Mouse (Mus musculus): Measurements from ENCODE around the gene Prl2c5. TPM values are rescaled to one million over a fixed set of nuclear protein-coding genes. Genes with fewer than 3 reads are reported as not detected.

Gene Prl2c5
- not detected in 2 replicates for polyA plus RNA-seq (2012; rRNA removed)

GRCm38 (mm10) chr13:13182415-13182814 lies at the start of gene Prl2c5:
TSS of gene Prl2c5 (plus strand) at chr13:13182715.

Other genes starting within 250 kb of the Prl2c5 start
- gene Prl2c2, start 177.3 kb upstream of the Prl2c5 start, polyA plus RNA-seq (2012; rRNA removed) = not detected in 2 replicates
- 30.2 and 33.1 TPM in 2 replicates for gene Gpr137b, start 211.3 kb downstream of the Prl2c5 start, polyA plus RNA-seq (2012; rRNA removed)